ENCODE assay signal across 8 mouse cellular contexts in genomic region chr6:113282101-113282802, GRCm38 (mm10). TPM values are rescaled to one million over a fixed set of nuclear protein-coding genes. Genes with fewer than 3 reads are reported as not detected.
DNase-seq lines count a peak whose midpoint lies in the region; ATAC-seq and TF ChIP-seq lines count a peak whose summit lies in the region.

TSS of gene Cpne9 (plus strand) at chr6:113282307.

- H3K27me3 ChIP-seq in lung, postnatal 0 days (replicated peaks; ENCODE audit: insufficient read depth, low read length), result peaks cover 17% of the 10 kb centered on the region
- H3K27me3 ChIP-seq in midbrain, embryonic 11.5 days (ENCODE audit: control insufficient read depth, insufficient read depth, low read length), result peaks cover 25% of the 10 kb centered on the region
- H3K27me3 ChIP-seq in stomach, postnatal 0 days (ENCODE audit: control insufficient read depth, insufficient read depth, low read length), result peaks cover 8% of the 10 kb centered on the region; the same call in 1 of the 2 replicates

- H3K4me3 ChIP-seq in lung, postnatal 0 days (ENCODE audit: low read depth, low read length), result no peak within 1 kb of the TSS
- peak within 1 kb of the TSS; percentile 19 for H3K4me3 ChIP-seq in midbrain, embryonic 11.5 days (ENCODE audit: low read depth, low read length)
- peak within 1 kb of the TSS; percentile 12; the same call in 1 of the 2 replicates for H3K4me3 ChIP-seq in stomach, postnatal 0 days (ENCODE audit: low read depth, low read length)

- no peak for TF ChIP-seq CTCF in lung, postnatal 0 days (IDR thresholded peaks at IDR 0.05)
- peak; percentile 12; the same call in 1 of the 2 replicates for TF ChIP-seq CTCF in stomach, postnatal 0 days (IDR thresholded peaks at IDR 0.05; ENCODE audit: low read depth)

- H3K9me3 ChIP-seq in lung, postnatal 0 days (ENCODE audit: low read length), result no peaks in the 10 kb centered on the region
- no peaks in the 10 kb centered on the region for H3K9me3 ChIP-seq in midbrain, embryonic 11.5 days (ENCODE audit: control insufficient read depth, low read length)
- no peaks in the 10 kb centered on the region for H3K9me3 ChIP-seq in stomach, postnatal 0 days (ENCODE audit: control insufficient read depth, low read length)

- no peak within 1 kb of the TSS for H3K27ac ChIP-seq in lung, postnatal 0 days (ENCODE audit: low read length)
- H3K27ac ChIP-seq in midbrain, embryonic 11.5 days (ENCODE audit: low read depth, low read length), result no peak within 1 kb of the TSS
- H3K27ac ChIP-seq in stomach, postnatal 0 days (replicated peaks), result no peak within 1 kb of the TSS

- 2% methylated on average over 36 of the region's 37 CpGs for WGBS in lung, postnatal 0 days
- WGBS in midbrain, embryonic 11.5 days, result under 1% methylated on average over 37 of the region's 37 CpGs
- WGBS in stomach, postnatal 0 days, result 2% methylated on average over 37 of the region's 37 CpGs

- peak; percentile 19; the same call in 1 of the 2 replicates for ATAC-seq in lung, postnatal 0 days
- peak; percentile 80 for ATAC-seq in midbrain, embryonic 11.5 days (ENCODE audit: low FRiP score)
- no peak for ATAC-seq in stomach, postnatal 0 days (ENCODE audit: low FRiP score, low TSS enrichment)

- peak within 1 kb of the TSS; percentile 23 for H3K4me2 ChIP-seq in lung, postnatal 0 days (replicated peaks; ENCODE audit: low read depth, low read length)
- H3K4me2 ChIP-seq in midbrain, embryonic 11.5 days, result peak within 1 kb of the TSS; percentile 48
- peak within 1 kb of the TSS; percentile 34 for H3K4me2 ChIP-seq in stomach, postnatal 0 days (replicated peaks; ENCODE audit: low read depth)

- H3K9ac ChIP-seq in lung, postnatal 0 days (replicated peaks; ENCODE audit: low read depth), result no peak within 1 kb of the TSS
- H3K9ac ChIP-seq in midbrain, embryonic 11.5 days (ENCODE audit: low read length), result peak within 1 kb of the TSS; percentile 4; the same call in 1 of the 2 replicates
- H3K9ac ChIP-seq in stomach, postnatal 0 days (ENCODE audit: low read length), result no peak within 1 kb of the TSS

- no peaks in the 10 kb centered on the region for H3K4me1 ChIP-seq in lung, postnatal 0 days (ENCODE audit: insufficient read depth, low read depth, low read length)
- H3K4me1 ChIP-seq in midbrain, embryonic 11.5 days (ENCODE audit: control insufficient read depth, insufficient read depth, low read length), result peaks cover 7% of the 10 kb centered on the region
- no peaks in the 10 kb centered on the region for H3K4me1 ChIP-seq in stomach, postnatal 0 days (replicated peaks; ENCODE audit: control insufficient read depth, insufficient read depth)

- peaks cover 8% of the 10 kb centered on the region; the same call in 1 of the 2 replicates for H3K36me3 ChIP-seq in lung, postnatal 0 days (ENCODE audit: insufficient read depth, low read length)
- H3K36me3 ChIP-seq in midbrain, embryonic 11.5 days (ENCODE audit: control insufficient read depth, insufficient read depth, low read length), result no peaks in the 10 kb centered on the region
- H3K36me3 ChIP-seq in stomach, postnatal 0 days (ENCODE audit: control insufficient read depth, insufficient read depth, low read length), result peaks cover 3% of the 10 kb centered on the region; the same call in 1 of the 2 replicates

- TF ChIP-seq EP300 in lung, postnatal 0 days (IDR thresholded peaks at IDR 0.05), result no peak
- TF ChIP-seq EP300 in stomach, postnatal 0 days (optimal IDR thresholded peaks at IDR 0.05), result no peak

- peak; percentile 30 for DNase-seq in lung, postnatal 0 days (ENCODE audit: low spot score)
- no peak for DNase-seq in lung, postnatal 25 days (ENCODE audit: low spot score)
- DNase-seq in cerebellum, adult 9-10 months, result peak; percentile 45
- peak in 1 of 2 experiments; percentile 43 for DNase-seq in frontal cortex, adult 2 months (ENCODE audit: extremely low spot score in 1 of 2, low spot score in 1 of 2)
- peak; percentile 19 to 27 for DNase-seq in kidney, postnatal 36 days
- peak; percentile 87 for DNase-seq in midbrain, embryonic 11.5 days (ENCODE audit: low spot score, missing footprints)
- DNase-seq in stomach, postnatal 0 days (ENCODE audit: low spot score), result peak; percentile 15
- no peak for DNase-seq in urinary bladder, postnatal 14 days (ENCODE audit: low spot score)

RNA-seq across cellular contexts. Expression of gene Cpne9, which starts in this region (rescaled TPM):
- not detected in 2 replicates for polyA plus RNA-seq in lung, postnatal 0 days (2015; fragmentation: Nextera tagmentation; extraction: Ambion mirVana)
- 70.1 and 97.8 TPM in 2 replicates for polyA plus RNA-seq in frontal cortex, adult 2 months (2012; rRNA removed)
- polyA plus RNA-seq in midbrain, embryonic 11.5 days (2014; fragmentation: Nextera tagmentation; extraction: Ambion mirVana), result 0.07 and 0.08 TPM in 2 replicates
- polyA plus RNA-seq in stomach, postnatal 0 days (2015; fragmentation: Nextera tagmentation; extraction: Ambion mirVana), result 0.11 TPM in 1 of 2 replicates, not detected in the other

Comparison
In these comparisons a context has a peak if more than half of its experiments do, and no peak if none do; other contexts are left out.
1. RNA of gene Cpne9 (polyA plus RNA-seq): 70.1 to 97.8 TPM in frontal cortex, adult 2 months; 0.07 to 0.08 TPM in midbrain, embryonic 11.5 days, 0.11 TPM in stomach, postnatal 0 days and not detected in lung, postnatal 0 days; every median in the first group is over 10 times any median in the second.
2. Peak in DNase-seq, ATAC-seq and H3K4me2 ChIP-seq in lung, postnatal 0 days; RNA of the gene not detected or under 1 TPM.
3. Peak in DNase-seq, ATAC-seq, H3K4me3 ChIP-seq, H3K9ac ChIP-seq and H3K4me2 ChIP-seq in midbrain, embryonic 11.5 days; RNA of the gene not detected or under 1 TPM.
4. Peak in DNase-seq, H3K4me3 ChIP-seq and H3K4me2 ChIP-seq in stomach, postnatal 0 days; RNA of the gene not detected or under 1 TPM.
5. DNase-seq: peak in cerebellum, adult 9-10 months (single experiment) and kidney, postnatal 36 days (2 of 2); none in lung, postnatal 25 days (single experiment) and urinary bladder, postnatal 14 days (single experiment).
6. Peak in every context shown above with its lines, with median percentiles within 50 percentile points of each other: H3K4me2 ChIP-seq.